Mouse (Mus musculus) T-cell, adult 66 days (primary cell): ENCODE measurements around the gene Rpl35. TPM values are rescaled to one million over a fixed set of nuclear protein-coding genes. Genes with fewer than 3 reads are reported as not detected.

Experiments used
- total RNA-seq, 2 experiments: library from RNA; stranded (reverse); gene quantifications; 3 replicates in 1 of 2; 4 replicates in 1 of 2; pipeline ENCODE4 v1.2.4; 2023

The Rpl35 gene
- 1,000 to 10,000 TPM; 1,007 to 1,045 TPM for total RNA-seq

DNA sequence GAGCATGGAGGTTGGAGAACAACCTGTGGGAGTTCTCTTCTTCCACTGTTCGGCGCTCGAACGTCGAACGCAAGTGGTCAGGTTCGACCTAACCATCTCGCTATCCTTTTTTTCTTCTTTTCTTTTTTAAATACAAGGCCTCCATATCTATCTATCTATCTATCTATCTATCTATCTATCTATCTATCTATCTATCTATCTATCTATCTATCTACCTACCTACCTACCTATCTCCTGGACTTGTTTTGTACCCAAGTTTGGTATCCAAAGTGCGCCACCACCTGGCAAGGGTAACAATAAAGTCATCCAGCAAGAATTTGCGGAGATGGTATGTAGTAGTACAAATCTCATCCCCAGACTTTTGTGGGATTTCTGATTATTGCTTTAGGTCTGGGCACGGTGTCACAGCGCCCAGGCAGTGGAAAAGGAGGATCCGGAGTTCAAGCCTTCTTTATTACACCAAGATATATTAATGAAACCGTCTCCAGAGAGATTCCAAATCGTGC is at the start of gene Rpl35:
TSS of gene Rpl35 (minus strand) at position 51 of the 506 bp plus-strand sequence.

DNA sequence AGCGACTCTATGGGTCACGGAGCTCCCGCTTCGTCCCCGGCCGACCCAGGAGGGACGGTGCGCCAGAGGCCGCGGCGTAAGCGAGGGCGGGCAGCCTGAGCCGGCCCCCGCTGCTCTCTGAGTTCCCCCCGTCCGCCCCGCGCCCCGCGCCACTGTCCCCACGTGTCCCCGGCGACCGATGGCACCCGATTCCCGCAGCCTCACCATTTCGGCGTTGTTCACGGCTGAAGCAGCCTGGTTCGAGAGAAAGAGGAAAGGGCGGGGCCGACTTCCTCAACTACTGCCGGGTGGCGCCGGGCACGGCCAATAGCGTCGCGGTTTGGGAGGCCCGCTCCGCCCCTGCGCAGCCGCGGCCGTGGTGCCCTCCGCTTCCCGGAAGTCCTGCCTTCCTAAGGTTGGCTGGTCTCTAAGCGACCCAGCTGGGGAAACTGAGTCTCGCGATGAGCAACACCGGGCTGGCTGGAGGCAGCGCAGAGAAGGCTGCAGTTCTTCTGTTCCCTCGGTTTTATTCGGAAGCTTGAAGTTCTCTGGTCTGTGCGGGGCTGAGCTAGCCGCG is 466 bp downstream of the Rpl35 start, which contains the start of gene Arpc5l:
TSS of gene Arpc5l (plus strand) at position 469 of the 556 bp plus-strand sequence.

DNA sequence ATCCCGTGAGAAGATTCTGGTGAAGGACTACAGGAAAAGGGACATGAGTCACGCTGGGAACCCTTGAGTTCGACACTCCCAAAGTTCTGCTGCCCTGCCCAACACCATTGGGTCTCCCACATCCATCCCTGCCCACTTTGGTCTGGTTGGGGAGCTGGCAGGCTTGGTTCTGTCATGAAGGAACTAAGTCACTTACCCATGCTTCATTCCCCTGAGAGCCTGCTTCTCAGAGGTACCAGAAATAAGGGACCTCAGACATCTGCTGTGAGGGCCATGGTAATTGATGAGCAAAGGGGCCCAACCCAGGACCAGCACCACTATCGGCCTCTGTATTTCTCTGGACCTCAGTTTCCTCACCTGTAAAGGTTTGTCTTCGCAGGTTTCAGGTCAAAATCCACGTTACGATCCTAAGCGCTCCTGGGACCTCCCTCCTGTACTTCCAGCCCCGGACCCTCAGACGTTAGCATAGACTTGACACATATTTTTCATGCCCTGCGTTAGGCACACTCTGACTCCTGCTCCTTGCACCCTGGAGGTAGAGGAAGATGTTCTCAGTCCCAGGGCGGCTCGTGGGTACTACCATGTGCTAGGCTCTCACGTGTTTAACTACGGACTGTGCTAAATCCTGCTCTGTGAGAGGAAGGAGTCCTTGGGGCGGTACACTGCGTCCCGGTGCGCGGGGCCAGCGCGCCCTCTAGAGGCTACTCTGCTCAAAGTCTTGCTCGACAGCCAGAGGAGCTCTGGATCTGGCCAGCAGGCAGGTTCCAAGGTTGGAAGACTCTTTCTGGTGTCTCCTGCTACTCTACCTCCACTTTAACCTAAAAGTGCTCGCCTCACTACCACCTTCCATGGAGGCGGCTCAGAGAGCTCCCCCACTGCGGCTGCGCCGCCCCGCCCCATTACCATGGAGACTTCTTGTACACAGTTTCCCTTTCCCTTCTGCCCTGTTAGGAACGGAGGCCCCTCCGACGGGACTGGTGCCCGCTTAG is 7.7 kb downstream of the Rpl35 start, which contains the start of gene Wdr38:
TSS of gene Wdr38 (plus strand) at position 91 of the 989 bp plus-strand sequence.

Other genes starting within 250 kb of the Rpl35 start
- gene Nr6a1, start 77.9 kb downstream of the Rpl35 start, total RNA-seq = 1 to 10 TPM; 4.5 to 7.7 TPM
- gene Olfml2a, start 73.6 kb downstream of the Rpl35 start, total RNA-seq = not detected
- gene Wdr38, start 8.1 kb downstream of the Rpl35 start, total RNA-seq = under 1 TPM in 1 of 2 experiments, not detected in 1; 0.53 TPM
- gene Arpc5l, start 276 bp downstream of the Rpl35 start, total RNA-seq = 10 to 100 TPM; 53.7 to 72.9 TPM
- gene Golga1, start 59.9 kb upstream of the Rpl35 start, total RNA-seq = 10 to 100 TPM; 31.1 to 37.0 TPM
- 10 to 100 TPM; 29.6 to 32.2 TPM for gene Scai, start 185.1 kb upstream of the Rpl35 start, total RNA-seq
- 10 to 100 TPM; 68.9 to 77.6 TPM for gene Ppp6c, start 220.8 kb upstream of the Rpl35 start, total RNA-seq